In the genomic region with DNA sequence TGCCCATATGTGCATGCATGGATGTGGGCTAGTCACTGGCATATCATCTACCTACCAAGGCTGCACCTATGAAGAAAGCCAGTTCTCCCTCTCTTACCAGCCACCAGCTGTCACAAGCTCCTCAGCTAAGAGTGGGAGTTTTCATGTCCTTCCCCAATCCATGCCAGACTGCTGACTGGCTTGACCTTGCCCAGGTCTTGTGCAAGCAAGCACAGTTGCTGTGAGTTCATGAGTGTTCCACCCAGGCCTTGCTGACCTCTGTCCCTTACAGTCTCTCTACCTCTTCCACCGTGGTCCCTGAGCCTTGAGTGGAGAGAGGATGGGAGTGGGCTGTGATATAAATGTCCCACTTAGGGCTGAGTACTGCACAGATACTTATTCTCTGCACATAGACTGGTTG, we compare ENCODE assay signal across 15 mouse cellular contexts.
"Had no signal": no experiment of that assay in that cellular context is flagged by ENCODE, and none has a peak within 500 bp of the region (broad histone marks: within the 10 kb centered on the region; RNA-seq: fewer than 3 reads in every experiment).

No protein-coding gene starts in this region.

- H3K4me2 ChIP-seq: neural tube, embryonic 13.5 days; stomach, embryonic 15.5 days had no signal

- H3K27me3 ChIP-seq: neural tube, embryonic 13.5 days; stomach, embryonic 15.5 days had no signal

- H3K4me3 ChIP-seq: layer of hippocampus, adult 2 months; limb, embryonic 10.5 days; neural tube, embryonic 13.5 days; stomach, embryonic 15.5 days had no signal

- H3K27ac ChIP-seq: kidney, postnatal 0 days; layer of hippocampus, adult 2 months; limb, embryonic 10.5 days; liver, embryonic 14.5 days; neural tube, embryonic 13.5 days; stomach, embryonic 15.5 days had no signal

- H3K9me3 ChIP-seq: limb, embryonic 10.5 days had no signal

- DNase-seq: kidney, adult 8-10 months; kidney, postnatal 36 days; lung, adult 2 months; lung, postnatal 36 days; midbrain, embryonic 14.5 days; retina, postnatal 1 day; right cerebral cortex, postnatal 4 days; thymus, postnatal 4 days had no signal

- H3K36me3 ChIP-seq: limb, embryonic 10.5 days; neural tube, embryonic 13.5 days; stomach, embryonic 15.5 days had no signal

- H3K4me1 ChIP-seq: stomach, embryonic 15.5 days had no signal

- H3K9ac ChIP-seq: liver, embryonic 14.5 days; neural tube, embryonic 13.5 days; stomach, embryonic 15.5 days had no signal

- ATAC-seq: lung, postnatal 0 days had no signal
